Mouse (Mus musculus): ENCODE measurements around the gene Pf4. TPM values are rescaled to one million over a fixed set of nuclear protein-coding genes. Genes with fewer than 3 reads are reported as not detected.

Gene Pf4
- polyA plus RNA-seq, 1 experiment from 2014 or later: 96.3 TPM

GRCm38 (mm10) chr5:90760303-90760702 is 11.9 kb upstream of the Pf4 start:
- DNase-seq (ENCODE audit: low spot score, missing footprints): no peak
- 37% methylated on average over 4 of the region's 4 CpGs for WGBS
- Histone ChIP-seq H3K4me2 (no peak overlapping the region), H3K9ac (ENCODE audit: low read length) (no peak overlapping the region), H3K36me3 (ENCODE audit: control insufficient read depth, insufficient read depth, low read length) (no peaks in the 10 kb centered on the region), H3K27me3 (ENCODE audit: control insufficient read depth, insufficient read depth, low read length) (peaks cover 8% of the 10 kb centered on the region; the same call in 1 of the 2 replicates), H3K4me3 (ENCODE audit: low read depth, low read length) (no peak overlapping the region), H3K27ac (ENCODE audit: low read depth, low read length) (no peak overlapping the region), H3K9me3 (ENCODE audit: control insufficient read depth, low read length) (no peaks in the 10 kb centered on the region), H3K4me1 (ENCODE audit: control insufficient read depth, insufficient read depth, low read length) (peaks cover 3% of the 10 kb centered on the region; the same call in 1 of the 2 replicates)
- no peak for ATAC-seq (ENCODE audit: low FRiP score)

GRCm38 (mm10) chr5:90760844-90761243 is 11.4 kb upstream of the Pf4 start:
- DNase-seq (ENCODE audit: low spot score, missing footprints): no peak
- Histone ChIP-seq H3K4me3 (ENCODE audit: low read depth, low read length) (no peak overlapping the region), H3K4me2 (no peak overlapping the region), H3K27ac (ENCODE audit: low read depth, low read length) (no peak overlapping the region), H3K4me1 (ENCODE audit: control insufficient read depth, insufficient read depth, low read length) (peaks cover 3% of the 10 kb centered on the region; the same call in 1 of the 2 replicates), H3K36me3 (ENCODE audit: control insufficient read depth, insufficient read depth, low read length) (no peaks in the 10 kb centered on the region), H3K9me3 (ENCODE audit: control insufficient read depth, low read length) (no peaks in the 10 kb centered on the region), H3K27me3 (ENCODE audit: control insufficient read depth, insufficient read depth, low read length) (peaks cover 8% of the 10 kb centered on the region; the same call in 1 of the 2 replicates), H3K9ac (ENCODE audit: low read length) (no peak overlapping the region)
- WGBS: 94% methylated on average over 2 of the region's 2 CpGs
- ATAC-seq (ENCODE audit: low FRiP score): no peak

DNA sequence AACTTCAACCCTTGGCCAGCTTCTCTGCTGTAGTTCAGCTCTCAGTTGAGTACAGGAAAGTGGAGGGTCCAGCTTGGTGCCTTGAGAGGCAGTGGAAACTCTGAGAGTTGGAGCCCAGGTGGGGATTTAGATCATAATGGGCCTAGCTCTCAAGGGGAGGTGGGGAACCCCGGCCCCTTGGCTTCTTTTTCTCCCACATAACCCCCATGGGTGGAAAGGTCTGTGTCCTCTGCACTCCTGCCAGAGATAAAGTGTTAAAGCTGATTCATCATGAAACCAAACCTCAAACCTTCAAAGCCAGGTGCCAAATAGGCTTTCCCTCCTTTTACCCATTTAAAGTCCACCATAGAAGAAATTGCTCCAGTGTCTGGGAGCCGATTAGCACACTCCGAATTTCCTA is 10.4 kb upstream of the Pf4 start:
- H3K27me3 ChIP-seq (ENCODE audit: control insufficient read depth, insufficient read depth, low read length): peaks cover 8% of the 10 kb centered on the region; the same call in 1 of the 2 replicates
- peaks cover 3% of the 10 kb centered on the region; the same call in 1 of the 2 replicates for H3K4me1 ChIP-seq (ENCODE audit: control insufficient read depth, insufficient read depth, low read length)
- H3K4me3 ChIP-seq (ENCODE audit: low read depth, low read length): no peak overlapping the region
- H3K4me2 ChIP-seq: no peak overlapping the region
- no peak for ATAC-seq (ENCODE audit: low FRiP score)
- no peaks in the 10 kb centered on the region for H3K36me3 ChIP-seq (ENCODE audit: control insufficient read depth, insufficient read depth, low read length)
- no peaks in the 10 kb centered on the region for H3K9me3 ChIP-seq (ENCODE audit: control insufficient read depth, low read length)
- no peak for DNase-seq (ENCODE audit: low spot score, missing footprints)
- no peak overlapping the region for H3K9ac ChIP-seq (ENCODE audit: low read length)
- no peak overlapping the region for H3K27ac ChIP-seq (ENCODE audit: low read depth, low read length)
- 89% methylated on average over 3 of the region's 3 CpGs for WGBS

GRCm38 (mm10) chr5:90763912-90764665 is 8.1 kb upstream of the Pf4 start:
- Histone ChIP-seq H3K4me2 (no peak overlapping the region), H3K9me3 (ENCODE audit: control insufficient read depth, low read length) (no peaks in the 10 kb centered on the region), H3K4me1 (ENCODE audit: control insufficient read depth, insufficient read depth, low read length) (peaks cover 3% of the 10 kb centered on the region; the same call in 1 of the 2 replicates), H3K9ac (ENCODE audit: low read length) (no peak overlapping the region), H3K27me3 (ENCODE audit: control insufficient read depth, insufficient read depth, low read length) (peaks cover 8% of the 10 kb centered on the region; the same call in 1 of the 2 replicates), H3K4me3 (ENCODE audit: low read depth, low read length) (no peak overlapping the region), H3K36me3 (ENCODE audit: control insufficient read depth, insufficient read depth, low read length) (no peaks in the 10 kb centered on the region), H3K27ac (ENCODE audit: low read depth, low read length) (no peak overlapping the region)
- ATAC-seq (ENCODE audit: low FRiP score) (no peak), DNase-seq (ENCODE audit: low spot score, missing footprints) (no peak)
- 85% methylated on average over 12 of the region's 12 CpGs for WGBS

DNA sequence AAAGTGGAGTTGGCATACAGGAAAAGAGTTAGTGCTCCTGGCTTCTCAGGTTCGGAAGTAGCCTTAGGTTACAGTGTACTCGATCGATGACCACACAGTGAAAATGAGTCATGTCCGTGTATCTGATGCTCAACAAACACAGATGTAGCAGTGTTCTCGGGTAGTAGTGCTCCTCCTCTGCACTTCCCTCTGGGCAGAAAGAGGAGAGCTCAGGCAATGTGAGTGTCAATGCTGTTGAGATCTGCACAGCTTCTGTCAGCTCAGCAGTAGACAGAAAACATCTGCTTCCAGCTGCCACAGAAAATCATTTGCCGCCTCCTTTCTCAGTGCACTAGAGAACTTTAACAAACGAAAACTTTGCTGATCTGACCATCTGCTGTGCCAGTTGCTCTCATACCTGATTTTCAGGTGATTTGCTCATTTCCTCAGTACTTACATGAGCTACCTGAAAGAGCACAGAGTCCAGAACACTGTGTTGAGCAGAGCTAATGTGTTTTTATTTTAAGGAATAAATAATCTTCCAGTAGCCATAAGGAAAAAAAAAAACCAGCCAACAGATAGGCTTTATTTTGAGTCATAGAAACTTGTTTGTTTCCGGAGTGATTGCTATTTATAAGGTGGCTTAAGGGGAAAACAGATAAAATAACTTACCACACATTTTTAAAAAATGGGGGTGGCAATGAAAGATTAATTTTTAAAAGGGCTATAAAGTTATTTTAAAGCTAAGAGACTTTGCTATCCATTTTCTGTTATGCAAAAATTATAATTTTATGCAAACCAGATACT is 6.2 kb upstream of the Pf4 start:
- Histone ChIP-seq H3K4me3 (ENCODE audit: low read depth, low read length) (no peak overlapping the region), H3K36me3 (ENCODE audit: control insufficient read depth, insufficient read depth, low read length) (no peaks in the 10 kb centered on the region), H3K4me1 (ENCODE audit: control insufficient read depth, insufficient read depth, low read length) (no peaks in the 10 kb centered on the region), H3K4me2 (no peak overlapping the region), H3K9ac (ENCODE audit: low read length) (no peak overlapping the region), H3K27ac (ENCODE audit: low read depth, low read length) (no peak overlapping the region), H3K9me3 (ENCODE audit: control insufficient read depth, low read length) (no peaks in the 10 kb centered on the region), H3K27me3 (ENCODE audit: control insufficient read depth, insufficient read depth, low read length) (no peaks in the 10 kb centered on the region)
- ATAC-seq (ENCODE audit: low FRiP score): no peak
- 81% methylated on average over 8 of the region's 8 CpGs for WGBS
- DNase-seq (ENCODE audit: low spot score, missing footprints): no peak

DNA sequence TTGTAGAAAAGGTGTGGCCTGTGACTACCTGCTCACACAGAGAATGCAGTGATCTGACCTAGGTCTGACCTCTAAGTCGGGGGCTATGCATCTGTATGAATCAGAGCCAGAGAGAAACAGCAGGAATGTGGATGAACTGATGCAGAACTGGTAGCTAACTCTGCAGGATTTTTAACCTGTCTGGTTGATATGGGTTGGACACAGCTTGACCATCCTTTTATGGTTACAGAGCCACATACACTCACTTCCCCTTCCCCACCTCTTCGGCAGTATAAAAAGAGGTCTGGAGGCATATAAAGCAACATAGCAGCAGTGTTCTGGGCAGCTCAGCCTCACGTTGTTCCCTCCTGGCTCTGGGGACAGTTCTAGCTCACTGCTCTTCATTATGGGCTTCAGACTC is 4.0 kb upstream of the Pf4 start, which contains the start of gene Ppbp:
Ppbp (plus strand) TSS at position 301 of the 400 bp plus-strand sequence.
- Histone ChIP-seq H3K4me2 (no peak within 1 kb of the TSS), H3K36me3 (ENCODE audit: control insufficient read depth, insufficient read depth, low read length) (no peaks in the 10 kb centered on the region), H3K27me3 (ENCODE audit: control insufficient read depth, insufficient read depth, low read length) (no peaks in the 10 kb centered on the region), H3K9ac (ENCODE audit: low read length) (no peak within 1 kb of the TSS), H3K9me3 (ENCODE audit: control insufficient read depth, low read length) (no peaks in the 10 kb centered on the region), H3K4me1 (ENCODE audit: control insufficient read depth, insufficient read depth, low read length) (no peaks in the 10 kb centered on the region), H3K27ac (ENCODE audit: low read depth, low read length) (no peak within 1 kb of the TSS), H3K4me3 (ENCODE audit: low read depth, low read length) (no peak within 1 kb of the TSS)
- WGBS: 66% methylated on average over 3 of the region's 3 CpGs
- DNase-seq (ENCODE audit: low spot score, missing footprints) (no peak), ATAC-seq (ENCODE audit: low FRiP score) (no peak)

DNA sequence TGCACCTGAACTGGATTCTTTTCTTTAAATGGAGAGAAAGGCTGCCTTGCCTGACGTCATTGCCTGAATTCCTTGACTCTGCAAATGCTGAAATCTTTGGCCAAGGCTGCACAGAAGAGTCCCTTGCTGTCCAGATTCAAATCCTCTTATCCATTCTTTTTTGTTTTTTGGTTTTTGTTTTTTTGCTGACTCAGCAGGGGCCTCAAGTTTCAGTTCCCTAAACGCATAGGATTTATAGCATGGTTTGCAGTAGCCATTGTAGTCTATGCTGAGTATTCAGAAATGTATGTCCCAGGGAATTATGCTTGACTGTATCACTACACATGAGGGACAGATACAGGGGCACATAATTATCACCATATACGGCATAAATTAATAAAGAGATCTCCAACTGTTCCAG is 866 bp upstream of the Pf4 start:
- no peak overlapping the region for H3K4me3 ChIP-seq (ENCODE audit: low read depth, low read length)
- DNase-seq (ENCODE audit: low spot score, missing footprints) (no peak), ATAC-seq (ENCODE audit: low FRiP score) (no peak)
- H3K4me1 ChIP-seq (ENCODE audit: control insufficient read depth, insufficient read depth, low read length): no peaks in the 10 kb centered on the region
- WGBS: 78% methylated on average over 3 of the region's 3 CpGs
- no peaks in the 10 kb centered on the region for H3K36me3 ChIP-seq (ENCODE audit: control insufficient read depth, insufficient read depth, low read length)
- H3K4me2 ChIP-seq: no peak overlapping the region
- H3K27ac ChIP-seq (ENCODE audit: low read depth, low read length): no peak overlapping the region
- H3K27me3 ChIP-seq (ENCODE audit: control insufficient read depth, insufficient read depth, low read length): no peaks in the 10 kb centered on the region
- H3K9ac ChIP-seq (ENCODE audit: low read length): no peak overlapping the region
- H3K9me3 ChIP-seq (ENCODE audit: control insufficient read depth, low read length): no peaks in the 10 kb centered on the region

GRCm38 (mm10) chr5:90775562-90775961 is 3.3 kb downstream of the Pf4 start:
- H3K36me3 ChIP-seq (ENCODE audit: control insufficient read depth, insufficient read depth, low read length): no peaks in the 10 kb centered on the region
- no peak overlapping the region for H3K27ac ChIP-seq (ENCODE audit: low read depth, low read length)
- H3K4me1 ChIP-seq (ENCODE audit: control insufficient read depth, insufficient read depth, low read length): no peaks in the 10 kb centered on the region
- no peak overlapping the region for H3K9ac ChIP-seq (ENCODE audit: low read length)
- WGBS: 92% methylated on average over 5 of the region's 5 CpGs
- H3K4me2 ChIP-seq: no peak overlapping the region
- ATAC-seq (ENCODE audit: low FRiP score) (no peak), DNase-seq (ENCODE audit: low spot score, missing footprints) (no peak)
- no peaks in the 10 kb centered on the region for H3K27me3 ChIP-seq (ENCODE audit: control insufficient read depth, insufficient read depth, low read length)
- H3K9me3 ChIP-seq (ENCODE audit: control insufficient read depth, low read length): no peaks in the 10 kb centered on the region
- no peak overlapping the region for H3K4me3 ChIP-seq (ENCODE audit: low read depth, low read length)

DNA sequence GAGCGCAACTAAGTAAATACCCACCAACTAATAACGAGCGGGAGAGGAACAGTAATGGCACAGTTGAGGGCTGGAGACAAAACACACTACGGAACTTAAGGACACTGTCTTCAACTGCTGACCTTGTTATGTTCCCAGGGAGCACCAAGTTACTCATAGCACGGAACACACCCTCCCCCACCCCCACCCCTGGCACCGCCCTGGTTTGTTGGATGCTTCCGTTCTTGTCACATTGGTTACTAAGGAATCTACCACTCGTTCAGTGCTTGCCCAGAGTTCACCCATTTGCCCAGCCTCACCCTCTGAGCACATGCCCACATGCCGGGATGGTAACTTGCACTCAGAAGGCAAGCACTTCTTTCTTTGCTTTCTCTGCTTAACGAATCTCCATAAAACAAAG is 5.4 kb downstream of the Pf4 start:
- no peaks in the 10 kb centered on the region for H3K27me3 ChIP-seq (ENCODE audit: control insufficient read depth, insufficient read depth, low read length)
- no peaks in the 10 kb centered on the region for H3K9me3 ChIP-seq (ENCODE audit: control insufficient read depth, low read length)
- WGBS: 80% methylated on average over 10 of the region's 10 CpGs
- DNase-seq (ENCODE audit: low spot score, missing footprints) (no peak), ATAC-seq (ENCODE audit: low FRiP score) (no peak)
- no peak overlapping the region for H3K4me3 ChIP-seq (ENCODE audit: low read depth, low read length)
- no peak overlapping the region for H3K4me2 ChIP-seq
- no peak overlapping the region for H3K27ac ChIP-seq (ENCODE audit: low read depth, low read length)
- H3K9ac ChIP-seq (ENCODE audit: low read length): no peak overlapping the region
- no peaks in the 10 kb centered on the region for H3K4me1 ChIP-seq (ENCODE audit: control insufficient read depth, insufficient read depth, low read length)
- H3K36me3 ChIP-seq (ENCODE audit: control insufficient read depth, insufficient read depth, low read length): no peaks in the 10 kb centered on the region

Data from midbrain, embryonic 11.5 days (tissue).